Mouse (Mus musculus) midbrain, embryonic 13.5 days (tissue): ENCODE data around the gene Hmgb4. TPM values are rescaled to one million over a fixed set of nuclear protein-coding genes. Genes with fewer than 3 reads are reported as not detected.
A peak's percentile ranks its signal among the peaks of the same experiment; 100 is the strongest.

Source experiments
- ATAC-seq: fragments of 200-750 bp; cut with Nextera tagmentation; 2 replicates; pipeline ENCODE4 v1.8.0; 2017; ENCODE audit warnings: mild to moderate bottlenecking, moderate TSS enrichment, moderate library complexity
- H3K27ac ChIP-seq: fragments of 300-500 bp; sonication (generic); 2 replicates; pipeline ENCODE4 v1.5.1; 2015; ENCODE audit warnings: inconsistent platforms, mild to moderate bottlenecking, moderate library complexity
- H3K27me3 ChIP-seq: fragments of 300-500 bp; sonication (generic); 2 replicates; pipeline ENCODE4 v1.6.1; 2015; ENCODE audit warnings: mild to moderate bottlenecking, inconsistent platforms
- H3K36me3 ChIP-seq: fragments of 300-500 bp; sonication (generic); 2 replicates; pipeline ENCODE4 v1.6.1; 2015; ENCODE audit warnings: mild to moderate bottlenecking, inconsistent platforms
- H3K4me1 ChIP-seq: fragments of 300-500 bp; sonication (generic); replicated peaks from 2 replicates; pipeline ENCODE4 v1.6.1; 2015; ENCODE audit warnings: inconsistent platforms
- H3K4me2 ChIP-seq: fragments of 300-500 bp; sonication (generic); replicated peaks from 2 replicates; pipeline ENCODE4 v1.6.1; 2015; ENCODE audit warnings: moderate library complexity, mild to moderate bottlenecking, inconsistent platforms
- H3K4me3 ChIP-seq: fragments of 300-500 bp; sonication (generic); replicated peaks from 2 replicates; pipeline ENCODE4 v1.5.1; 2015; ENCODE audit warnings: mild to moderate bottlenecking, inconsistent platforms
- H3K9ac ChIP-seq: fragments of 300-500 bp; sonication (generic); replicated peaks from 2 replicates; pipeline ENCODE4 v1.6.1; 2015; ENCODE audit warnings: mild to moderate bottlenecking, inconsistent platforms
- H3K9me3 ChIP-seq: fragments of 300-500 bp; sonication (generic); 2 replicates; pipeline ENCODE4 v1.6.1; 2016; ENCODE audit warnings: mild to moderate bottlenecking, inconsistent platforms
- WGBS: fragments of 180-500 bp; shearing (Covaris S2); methylation state at CpG from one replicate; pipeline ENCODE4 v1.1.7; 2015; 5-methylcytosine and 5-hydroxymethylcytosine counted together
- polyA plus RNA-seq: library from polyadenylated mRNA; unstranded; fragments of >200 nt; fragmentation: Nextera tagmentation; extraction: Ambion mirVana; gene quantifications from 2 replicates; pipeline ENCODE4 v1.2.1, GENCODE M21; 2015

Hmgb4 gene
- polyA plus RNA-seq = 0.22 TPM in 1 of 2 replicates, not detected in the other

DNA sequence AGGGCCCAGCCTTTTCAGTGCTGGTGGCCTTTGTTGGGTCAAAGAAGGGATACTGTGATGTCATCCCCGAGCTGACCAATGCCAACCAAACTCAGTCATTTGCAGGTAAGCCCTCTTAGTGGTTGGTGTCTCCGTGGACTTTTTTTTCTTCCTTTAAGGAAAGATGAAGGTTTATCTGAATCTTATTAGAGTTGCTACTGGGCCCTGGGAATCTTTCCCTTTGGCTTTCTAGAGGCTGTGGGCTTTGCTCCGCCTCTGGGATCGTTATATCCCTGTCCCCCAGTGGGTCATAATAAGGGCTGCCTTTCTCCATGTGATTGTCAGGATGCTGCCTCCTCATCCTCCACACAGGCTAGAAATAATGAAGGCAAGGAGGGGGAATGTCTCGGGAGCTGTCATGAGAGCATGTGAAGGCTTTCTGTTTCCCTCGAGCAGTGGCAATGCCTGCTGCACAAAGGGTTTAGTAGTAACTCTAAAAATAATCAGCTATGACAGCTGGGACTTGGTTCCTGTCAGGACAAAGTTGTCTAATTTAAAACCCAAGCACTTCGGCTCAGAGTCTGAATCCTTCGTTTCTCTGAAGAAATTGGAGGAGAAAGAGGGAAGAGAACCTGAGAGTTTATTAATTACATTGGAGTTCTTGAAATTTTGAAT is at the start of gene Hmgb4:
Hmgb4 (minus strand) TSS at position 51 of the 654 bp plus-strand sequence.
- no peak within 1 kb of the TSS for H3K4me2 ChIP-seq
- H3K4me1 ChIP-seq = 0 out of 2 replicates have a peak, but pooled peaks cover 6% of the 10 kb centered on the region
- peak within 1 kb of the TSS; percentile 64 for H3K27ac ChIP-seq
- ATAC-seq = no peak
- H3K9me3 ChIP-seq = no peaks in the 10 kb centered on the region
- H3K4me3 ChIP-seq = no peak within 1 kb of the TSS
- no peak within 1 kb of the TSS for H3K9ac ChIP-seq
- no peaks in the 10 kb centered on the region for H3K27me3 ChIP-seq
- H3K36me3 ChIP-seq = no peaks in the 10 kb centered on the region
- 64% methylated on average over 8 of the region's 8 CpGs for WGBS

DNA sequence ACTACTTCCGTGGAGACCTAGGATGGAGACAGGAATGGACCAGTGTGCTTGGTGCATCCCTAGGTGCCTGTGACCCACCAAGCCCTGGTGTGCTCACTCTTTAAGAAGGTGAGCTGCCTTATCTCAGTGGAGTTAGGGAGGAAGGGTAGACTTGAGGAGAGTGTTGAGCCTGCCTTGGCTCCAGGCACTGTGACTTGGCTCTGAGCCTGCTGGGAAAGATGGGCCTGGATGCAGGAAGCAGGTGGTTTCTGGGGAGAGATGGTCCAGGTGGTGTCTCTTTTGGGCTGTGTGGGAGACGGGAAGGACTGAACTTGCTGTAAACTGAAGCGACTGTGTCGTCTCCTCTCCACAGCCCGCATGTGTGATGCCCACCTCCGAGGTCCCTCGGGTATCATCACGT is 45.3 kb upstream of the Hmgb4 start:
- Histone ChIP-seq H3K4me1 (no peaks in the 10 kb centered on the region), H3K9ac (no peak overlapping the region), H3K4me3 (no peak overlapping the region), H3K4me2 (no peak overlapping the region), H3K9me3 (no peaks in the 10 kb centered on the region), H3K27ac (no peak overlapping the region), H3K36me3 (no peaks in the 10 kb centered on the region), H3K27me3 (no peaks in the 10 kb centered on the region)
- WGBS = 97% methylated on average over 8 of the region's 8 CpGs
- ATAC-seq = no peak

DNA sequence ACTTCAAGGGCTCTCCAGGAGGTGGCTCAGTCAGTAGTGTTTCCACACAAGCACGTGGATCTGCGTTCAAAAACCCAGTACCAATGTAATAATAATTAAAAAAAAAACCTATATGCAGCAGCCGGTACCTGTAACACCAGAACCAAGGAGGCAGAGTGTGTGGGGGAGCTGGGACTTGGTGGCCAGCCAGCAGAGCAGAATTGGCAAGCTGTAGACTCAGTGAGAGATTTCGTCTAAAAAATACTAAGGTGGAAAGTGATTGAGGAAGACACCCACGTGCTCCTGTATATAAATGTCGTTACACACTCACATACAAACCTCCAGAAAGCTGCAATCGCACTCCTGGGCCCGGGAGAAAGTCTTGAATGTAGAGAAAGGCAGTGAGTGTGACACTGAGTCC is 43.3 kb upstream of the Hmgb4 start:
- no peaks in the 10 kb centered on the region for H3K27me3 ChIP-seq
- no peak overlapping the region for H3K4me3 ChIP-seq
- no peak for ATAC-seq
- no peaks in the 10 kb centered on the region for H3K36me3 ChIP-seq
- WGBS = 88% methylated on average over 8 of the region's 8 CpGs
- H3K4me1 ChIP-seq = no peaks in the 10 kb centered on the region
- H3K9me3 ChIP-seq = no peaks in the 10 kb centered on the region
- H3K9ac ChIP-seq = no peak overlapping the region
- H3K27ac ChIP-seq = no peak overlapping the region
- H3K4me2 ChIP-seq = no peak overlapping the region

DNA sequence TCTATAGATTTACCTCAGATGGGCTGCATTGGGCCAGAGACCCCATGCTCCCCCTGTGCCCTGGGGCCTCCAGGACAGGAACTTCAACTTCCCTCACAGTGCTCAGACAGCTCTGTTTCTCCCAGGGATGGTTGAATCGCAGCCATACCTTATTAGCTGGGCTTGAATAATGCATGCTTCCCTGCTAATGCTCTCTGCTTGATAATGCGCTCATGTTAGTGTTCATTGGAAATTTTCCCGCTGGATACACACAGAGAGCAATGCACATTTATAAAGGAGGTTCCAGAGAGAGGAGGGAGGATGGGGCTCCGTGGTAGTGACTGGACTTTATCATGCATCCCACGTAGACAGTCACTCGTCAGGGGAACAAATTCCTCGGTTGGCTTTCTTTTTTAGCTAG is 27.3 kb upstream of the Hmgb4 start:
- Histone ChIP-seq H3K36me3 (no peaks in the 10 kb centered on the region), H3K9ac (no peak overlapping the region), H3K9me3 (no peaks in the 10 kb centered on the region), H3K27me3 (no peaks in the 10 kb centered on the region), H3K4me2 (no peak overlapping the region), H3K4me1 (peaks cover 4% of the 10 kb centered on the region; the same call in 1 of the 2 replicates), H3K27ac (0 out of 2 replicates have a peak overlapping the region, but pooled peaks have one; percentile 25), H3K4me3 (no peak overlapping the region)
- WGBS = 58% methylated on average over 7 of the region's 7 CpGs
- ATAC-seq = peak; percentile 58; the same call in 1 of the 2 replicates

DNA sequence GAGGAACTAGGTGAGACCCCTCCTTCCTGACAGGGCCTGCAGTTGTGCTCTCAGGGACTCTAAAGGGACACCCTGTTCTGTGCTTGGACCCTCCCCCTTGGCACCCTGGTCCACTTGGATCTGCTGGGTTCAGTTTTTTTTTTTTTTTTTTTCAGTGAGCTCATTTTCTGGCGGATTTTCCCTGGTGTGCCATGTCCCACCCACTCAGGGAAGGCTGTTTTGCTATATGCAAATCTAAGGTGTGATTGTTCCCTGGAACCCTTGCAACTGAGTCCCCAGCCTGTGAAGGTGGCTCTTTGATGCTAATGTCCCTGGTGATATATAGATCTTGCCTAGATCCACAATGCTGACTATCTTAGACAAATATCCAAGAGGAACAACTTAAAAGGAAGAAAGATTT is 24.3 kb upstream of the Hmgb4 start:
- Histone ChIP-seq H3K9me3 (no peaks in the 10 kb centered on the region), H3K27ac (no peak overlapping the region), H3K4me3 (no peak overlapping the region), H3K9ac (no peak overlapping the region), H3K4me2 (no peak overlapping the region), H3K36me3 (no peaks in the 10 kb centered on the region), H3K4me1 (peaks cover 4% of the 10 kb centered on the region; the same call in 1 of the 2 replicates), H3K27me3 (no peaks in the 10 kb centered on the region)
- WGBS = 61% methylated on average over 1 of the region's 1 CpGs
- no peak for ATAC-seq

DNA sequence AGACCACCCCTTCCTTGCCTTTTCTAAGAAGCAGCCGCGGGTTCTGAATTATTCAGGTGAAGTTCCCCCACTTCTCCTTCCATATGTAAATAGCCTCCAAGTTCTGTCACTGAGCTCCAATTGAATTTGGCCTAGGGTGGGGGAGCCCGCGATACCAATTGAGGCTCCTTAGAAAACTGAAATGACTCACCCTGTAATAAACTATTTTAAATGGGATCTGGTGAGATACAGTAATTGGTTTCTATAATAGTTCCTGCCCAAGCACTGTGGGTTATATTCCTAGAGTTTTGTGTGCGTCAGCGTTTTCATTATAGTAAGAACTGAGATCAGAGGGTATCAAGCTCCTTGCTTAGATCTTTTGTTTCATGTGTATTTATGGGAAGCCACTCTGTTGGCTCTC is 14.8 kb upstream of the Hmgb4 start:
- ATAC-seq = no peak
- WGBS = 68% methylated on average over 6 of the region's 6 CpGs
- no peak overlapping the region for H3K9ac ChIP-seq

DNA sequence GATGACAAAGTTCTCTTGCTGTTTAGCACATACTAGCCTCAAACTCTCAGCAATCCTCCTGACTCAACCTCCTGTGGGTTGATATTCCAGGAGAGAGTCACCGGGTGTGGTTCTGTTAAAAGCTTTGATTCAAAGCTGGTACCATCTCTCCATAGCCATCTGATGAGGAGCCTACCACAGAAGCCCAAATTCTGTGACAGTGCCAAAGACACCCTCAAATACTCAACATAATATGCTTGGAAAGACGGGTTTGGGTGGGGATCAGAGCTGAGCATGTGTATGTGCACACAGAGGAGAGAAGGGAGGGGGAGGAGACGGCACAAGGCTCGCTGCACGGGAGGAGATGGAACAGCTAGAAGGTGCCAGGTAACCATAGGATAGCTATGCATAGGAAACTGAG is 14.4 kb upstream of the Hmgb4 start:
- H3K27ac ChIP-seq = no peak overlapping the region
- H3K4me3 ChIP-seq = no peak overlapping the region
- no peaks in the 10 kb centered on the region for H3K9me3 ChIP-seq
- ATAC-seq = no peak
- 79% methylated on average over 5 of the region's 5 CpGs for WGBS
- H3K9ac ChIP-seq = no peak overlapping the region
- H3K4me2 ChIP-seq = no peak overlapping the region
- H3K27me3 ChIP-seq = no peaks in the 10 kb centered on the region
- H3K36me3 ChIP-seq = peaks cover 4% of the 10 kb centered on the region; the same call in 1 of the 2 replicates
- H3K4me1 ChIP-seq = peaks cover 12% of the 10 kb centered on the region

More for the DNA sequence above, 14.8 kb upstream of the Hmgb4 start:
- H3K4me1 ChIP-seq = peaks cover 12% of the 10 kb centered on the region
- no peak overlapping the region for H3K4me3 ChIP-seq
- H3K9me3 ChIP-seq = no peaks in the 10 kb centered on the region
- H3K4me2 ChIP-seq = no peak overlapping the region
- H3K27ac ChIP-seq = no peak overlapping the region
- H3K27me3 ChIP-seq = no peaks in the 10 kb centered on the region
- peaks cover 4% of the 10 kb centered on the region; the same call in 1 of the 2 replicates for H3K36me3 ChIP-seq

DNA sequence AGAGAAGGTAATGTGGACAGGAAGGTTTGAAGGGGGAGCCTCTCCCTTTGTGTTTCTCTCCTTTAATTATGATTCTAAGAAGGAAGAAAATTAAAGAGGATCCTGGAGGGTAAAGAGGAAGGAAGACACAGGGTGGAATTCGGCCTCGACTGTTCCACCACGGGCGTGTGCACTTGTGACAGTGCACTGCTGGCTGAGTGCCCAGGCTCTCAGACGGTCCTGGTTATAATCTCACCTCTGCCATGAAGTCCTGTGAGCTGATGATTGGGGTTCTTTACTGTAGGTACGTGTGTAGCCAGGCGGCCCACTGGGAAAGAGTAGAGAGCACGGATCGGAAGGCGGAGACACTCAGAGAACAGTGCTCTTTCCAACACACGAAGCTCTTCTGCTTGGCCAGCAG is 12.4 kb upstream of the Hmgb4 start:
- Histone ChIP-seq H3K9ac (no peak overlapping the region), H3K4me2 (no peak overlapping the region), H3K36me3 (peaks cover 4% of the 10 kb centered on the region; the same call in 1 of the 2 replicates), H3K9me3 (no peaks in the 10 kb centered on the region), H3K27me3 (no peaks in the 10 kb centered on the region), H3K4me3 (no peak overlapping the region), H3K4me1 (peaks cover 12% of the 10 kb centered on the region), H3K27ac (no peak overlapping the region)
- 72% methylated on average over 11 of the region's 11 CpGs for WGBS
- ATAC-seq = no peak

DNA sequence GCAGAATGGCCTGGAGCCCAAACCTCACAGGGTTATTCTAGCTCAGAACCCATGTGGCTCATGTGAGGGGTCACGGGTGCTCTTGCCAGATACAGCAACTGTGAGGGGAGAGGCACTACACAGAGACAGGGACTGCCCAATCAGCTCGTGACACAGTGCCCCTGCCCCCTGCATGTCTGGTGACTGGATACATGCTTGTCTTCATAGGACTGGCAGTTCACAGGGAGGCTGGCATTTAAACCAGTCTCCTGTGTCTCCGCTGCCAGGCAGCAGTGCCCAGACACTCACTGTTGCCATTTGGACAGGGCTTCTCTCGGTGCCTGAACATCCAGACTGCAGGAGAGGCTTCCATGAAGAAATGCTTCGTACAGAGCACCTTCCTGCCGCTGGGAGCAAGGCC is 11.7 kb upstream of the Hmgb4 start:
- no peaks in the 10 kb centered on the region for H3K27me3 ChIP-seq
- peaks cover 4% of the 10 kb centered on the region; the same call in 1 of the 2 replicates for H3K36me3 ChIP-seq
- peaks cover 12% of the 10 kb centered on the region for H3K4me1 ChIP-seq
- no peaks in the 10 kb centered on the region for H3K9me3 ChIP-seq
- 62% methylated on average over 6 of the region's 6 CpGs for WGBS
- no peak overlapping the region for H3K4me2 ChIP-seq
- no peak overlapping the region for H3K4me3 ChIP-seq
- H3K9ac ChIP-seq = no peak overlapping the region
- peak overlapping the region; percentile 32; the same call in 1 of the 2 replicates for H3K27ac ChIP-seq
- ATAC-seq = no peak

DNA sequence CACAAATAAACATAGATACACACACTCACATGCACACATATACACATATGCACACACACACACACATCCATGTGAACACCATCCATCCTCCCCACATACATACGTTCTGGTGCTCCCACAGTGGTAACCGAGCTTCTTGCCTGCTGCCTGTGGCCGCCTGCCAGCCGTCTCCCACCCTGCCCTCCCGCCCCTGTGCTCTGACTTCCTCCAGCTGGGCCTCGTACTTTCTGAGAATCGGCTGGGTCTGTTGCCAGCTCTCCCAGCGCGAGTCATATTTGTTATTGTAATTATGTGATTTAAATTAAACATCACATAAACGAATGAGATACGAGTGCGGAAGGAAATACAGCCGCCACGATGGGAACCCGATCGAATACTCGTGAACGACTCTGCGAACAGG is 10.2 kb upstream of the Hmgb4 start:
- peaks cover 12% of the 10 kb centered on the region for H3K4me1 ChIP-seq
- no peaks in the 10 kb centered on the region for H3K9me3 ChIP-seq
- WGBS = 74% methylated on average over 19 of the region's 19 CpGs
- H3K4me3 ChIP-seq = no peak overlapping the region
- no peak overlapping the region for H3K4me2 ChIP-seq
- no peaks in the 10 kb centered on the region for H3K27me3 ChIP-seq
- ATAC-seq = no peak
- no peak overlapping the region for H3K9ac ChIP-seq
- H3K36me3 ChIP-seq = no peaks in the 10 kb centered on the region
- H3K27ac ChIP-seq = no peak overlapping the region

DNA sequence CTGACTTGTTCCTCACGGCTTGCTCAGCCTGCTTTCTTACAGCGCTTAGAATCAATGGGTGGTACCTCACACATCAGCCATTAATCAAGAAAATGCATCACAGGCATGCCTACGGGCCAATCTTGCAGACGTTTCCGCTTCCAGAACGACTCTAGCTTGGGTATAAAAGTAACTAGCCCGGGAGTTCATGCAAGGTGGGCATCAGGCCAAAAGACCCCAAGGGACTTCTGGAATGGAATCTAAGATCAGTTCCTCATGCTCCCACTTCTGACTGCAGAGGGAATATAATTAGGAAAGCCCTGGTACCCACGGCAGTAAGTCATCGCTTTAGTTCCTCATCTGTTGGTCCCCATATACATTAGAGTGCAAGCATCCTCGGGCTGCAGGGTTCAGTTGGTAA is 9.4 kb upstream of the Hmgb4 start:
- H3K36me3 ChIP-seq = no peaks in the 10 kb centered on the region
- ATAC-seq = no peak
- no peak overlapping the region for H3K4me3 ChIP-seq
- no peaks in the 10 kb centered on the region for H3K9me3 ChIP-seq
- WGBS = 80% methylated on average over 10 of the region's 10 CpGs
- no peaks in the 10 kb centered on the region for H3K27me3 ChIP-seq
- no peak overlapping the region for H3K9ac ChIP-seq
- peaks cover 12% of the 10 kb centered on the region for H3K4me1 ChIP-seq
- no peak overlapping the region for H3K4me2 ChIP-seq
- no peak overlapping the region for H3K27ac ChIP-seq

DNA sequence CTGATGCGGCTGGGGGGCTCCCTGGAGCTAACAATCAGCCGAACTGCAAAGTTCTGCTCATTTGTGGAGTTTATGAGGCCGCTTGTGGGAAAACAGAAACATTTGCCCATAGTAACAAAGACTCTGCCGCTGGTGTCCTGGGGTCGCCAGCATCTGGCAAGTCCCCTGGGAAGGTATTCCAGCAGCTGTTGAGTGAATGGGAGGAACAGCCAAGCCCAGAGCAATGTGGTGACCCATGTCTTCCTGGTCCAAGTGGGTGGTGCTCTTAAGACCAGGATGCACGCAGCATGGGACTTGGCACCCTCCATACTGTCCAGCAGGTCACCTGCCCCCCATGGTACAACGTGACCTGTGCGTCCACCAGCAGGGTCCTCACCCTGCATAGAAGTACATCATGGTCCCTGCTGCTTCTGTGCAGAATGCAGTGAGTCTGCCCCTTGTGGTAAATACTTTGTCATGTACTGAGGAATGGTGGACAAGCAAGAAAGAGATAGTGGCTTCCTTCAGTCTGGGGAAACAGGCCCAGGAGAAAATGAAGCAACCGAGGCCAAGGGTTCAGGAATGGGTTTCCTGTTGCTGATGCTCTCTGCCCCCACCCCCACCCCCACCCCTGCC is 8.6 kb upstream of the Hmgb4 start:
- H3K4me2 ChIP-seq = no peak overlapping the region
- no peak overlapping the region for H3K9ac ChIP-seq
- H3K36me3 ChIP-seq = no peaks in the 10 kb centered on the region
- H3K4me3 ChIP-seq = no peak overlapping the region
- 0 out of 2 replicates have a peak overlapping the region, but pooled peaks have one; percentile 5 for H3K27ac ChIP-seq
- H3K27me3 ChIP-seq = no peaks in the 10 kb centered on the region
- peaks cover 12% of the 10 kb centered on the region for H3K4me1 ChIP-seq
- WGBS = 87% methylated on average over 9 of the region's 9 CpGs
- no peaks in the 10 kb centered on the region for H3K9me3 ChIP-seq
- ATAC-seq = no peak
